Mouse (Mus musculus) midbrain, embryonic 15.5 days (tissue): ENCODE data around the gene Banf2. TPM values are rescaled to one million over a fixed set of nuclear protein-coding genes. Genes with fewer than 3 reads are reported as not detected.

Experiments
- ATAC-seq: fragments of 200-750 bp; cut with Nextera tagmentation; replicated peaks from 2 replicates; pipeline ENCODE4 v1.8.0; 2017; ENCODE audit warnings: moderate TSS enrichment
- H3K27ac ChIP-seq: fragments of 300-500 bp; sonication (generic); 2 replicates; pipeline ENCODE4 v1.5.1; 2015; ENCODE audit warnings: mild to moderate bottlenecking, inconsistent platforms
- H3K27me3 ChIP-seq: fragments of 300-500 bp; sonication (generic); replicated peaks from 2 replicates; pipeline ENCODE4 v1.6.1; 2015; ENCODE audit warnings: inconsistent platforms
- H3K36me3 ChIP-seq: fragments of 300-500 bp; sonication (generic); replicated peaks from 2 replicates; pipeline ENCODE4 v1.6.1; 2015; ENCODE audit warnings: inconsistent platforms
- H3K4me1 ChIP-seq: fragments of 300-500 bp; sonication (generic); 2 replicates; pipeline ENCODE4 v1.6.1; 2015; ENCODE audit warnings: inconsistent platforms
- H3K4me2 ChIP-seq: fragments of 300-500 bp; sonication (generic); 2 replicates; pipeline ENCODE4 v1.6.1; 2015; ENCODE audit warnings: inconsistent platforms, mild to moderate bottlenecking, moderate library complexity
- H3K4me3 ChIP-seq: fragments of 300-500 bp; sonication (generic); 2 replicates; pipeline ENCODE4 v1.5.1; 2015; ENCODE audit warnings: mild to moderate bottlenecking, inconsistent platforms
- H3K9ac ChIP-seq: fragments of 300-500 bp; sonication (generic); 2 replicates; pipeline ENCODE4 v1.6.1; 2015; ENCODE audit warnings: mild to moderate bottlenecking, inconsistent platforms
- H3K9me3 ChIP-seq: fragments of 300-500 bp; sonication (generic); 2 replicates; pipeline ENCODE4 v1.6.1; 2016; ENCODE audit warnings: inconsistent platforms
- WGBS: fragments of 180-500 bp; shearing (Covaris S2); methylation state at CpG from one replicate; pipeline ENCODE4 v1.1.7; 2015; ENCODE audit warnings: mixed read lengths; 5-methylcytosine and 5-hydroxymethylcytosine counted together
- polyA plus RNA-seq: library from polyadenylated mRNA; unstranded; fragments of >200 nt; fragmentation: Nextera tagmentation; extraction: Ambion mirVana; gene quantifications from 2 replicates; pipeline ENCODE4 v1.2.1, GENCODE M21; 2015

The Banf2 gene
- polyA plus RNA-seq, 1 experiment from 2014 or later, result not detected

DNA sequence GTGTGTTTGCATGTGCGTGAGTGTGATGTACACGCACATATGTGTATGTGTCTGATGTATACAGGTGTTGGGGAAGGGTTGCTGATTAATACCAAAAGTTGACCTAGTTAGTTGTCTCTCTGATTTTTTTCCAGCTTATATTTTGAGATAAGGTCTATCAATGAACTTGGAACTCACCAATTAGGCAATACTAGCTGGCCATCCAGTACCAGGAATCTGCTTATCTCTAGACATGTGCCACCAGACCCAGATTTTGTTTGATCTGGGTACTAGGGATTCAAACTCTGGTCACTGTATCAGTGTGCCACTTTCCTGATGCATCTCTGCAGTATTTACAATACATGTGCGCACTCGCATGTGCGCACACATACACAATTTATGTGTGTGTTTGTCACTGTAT, 41.2 kb downstream of the Banf2 start:
- Histone ChIP-seq H3K9ac (no peak overlapping the region), H3K27me3 (no peaks in the 10 kb centered on the region), H3K4me1 (0 out of 2 replicates have a peak, but pooled peaks cover 2% of the 10 kb centered on the region), H3K4me3 (no peak overlapping the region), H3K27ac (no peak overlapping the region), H3K4me2 (no peak overlapping the region), H3K9me3 (no peaks in the 10 kb centered on the region), H3K36me3 (no peaks in the 10 kb centered on the region)
- 96% methylated on average over 5 of the region's 5 CpGs for WGBS
- ATAC-seq, result no peak

DNA sequence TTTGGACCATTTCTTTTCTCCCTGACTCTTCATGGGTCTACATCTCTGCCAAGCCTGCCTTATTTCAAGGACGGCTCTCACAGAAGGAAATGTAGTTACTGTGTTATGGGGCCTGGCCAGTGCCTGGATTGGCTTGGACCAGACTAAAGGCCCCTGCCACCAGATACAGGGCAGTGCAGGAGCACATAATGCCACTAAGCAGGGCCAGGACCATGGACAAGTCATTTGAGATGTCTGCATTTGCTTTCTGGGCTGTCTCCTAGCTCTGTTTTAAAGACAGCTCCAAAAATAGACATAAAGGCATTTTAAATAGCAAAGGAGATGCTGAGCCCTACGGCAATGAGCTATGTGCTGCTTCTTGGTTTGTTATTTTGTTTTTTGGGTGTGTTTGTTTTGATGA, 43.8 kb downstream of the Banf2 start:
- H3K27ac ChIP-seq, result no peak overlapping the region
- no peaks in the 10 kb centered on the region for H3K27me3 ChIP-seq
- H3K36me3 ChIP-seq, result no peaks in the 10 kb centered on the region
- H3K4me2 ChIP-seq, result no peak overlapping the region
- H3K9me3 ChIP-seq, result no peaks in the 10 kb centered on the region
- H3K4me1 ChIP-seq, result 0 out of 2 replicates have a peak, but pooled peaks cover 2% of the 10 kb centered on the region
- 82% methylated on average over 2 of the region's 2 CpGs for WGBS
- ATAC-seq, result no peak
- no peak overlapping the region for H3K9ac ChIP-seq
- H3K4me3 ChIP-seq, result no peak overlapping the region

DNA sequence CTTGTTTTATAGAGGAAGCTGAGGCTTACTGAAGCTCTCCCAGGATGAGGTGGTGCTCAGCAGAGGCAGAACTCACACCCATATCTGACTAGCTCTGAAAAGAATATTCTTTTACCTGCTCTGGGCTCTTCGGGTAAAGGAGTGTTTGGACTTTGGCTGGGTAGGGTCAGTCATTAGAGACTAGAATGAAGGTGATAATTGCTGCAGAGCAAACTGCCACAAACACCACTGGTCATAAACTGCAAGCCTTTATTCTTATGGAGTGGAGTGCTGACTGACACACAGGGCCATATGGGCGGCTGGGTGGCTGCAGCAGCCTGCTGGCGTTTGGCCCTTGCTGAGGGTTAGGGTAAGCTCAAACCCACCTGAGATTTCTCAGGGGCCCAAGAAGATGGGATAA, 46.0 kb downstream of the Banf2 start:
- no peaks in the 10 kb centered on the region for H3K4me1 ChIP-seq
- no peaks in the 10 kb centered on the region for H3K9me3 ChIP-seq
- H3K4me2 ChIP-seq, result no peak overlapping the region
- no peak overlapping the region for H3K9ac ChIP-seq
- H3K27ac ChIP-seq, result no peak overlapping the region
- ATAC-seq, result no peak
- 84% methylated on average over 3 of the region's 3 CpGs for WGBS
- H3K4me3 ChIP-seq, result no peak overlapping the region
- no peaks in the 10 kb centered on the region for H3K36me3 ChIP-seq
- no peaks in the 10 kb centered on the region for H3K27me3 ChIP-seq

DNA sequence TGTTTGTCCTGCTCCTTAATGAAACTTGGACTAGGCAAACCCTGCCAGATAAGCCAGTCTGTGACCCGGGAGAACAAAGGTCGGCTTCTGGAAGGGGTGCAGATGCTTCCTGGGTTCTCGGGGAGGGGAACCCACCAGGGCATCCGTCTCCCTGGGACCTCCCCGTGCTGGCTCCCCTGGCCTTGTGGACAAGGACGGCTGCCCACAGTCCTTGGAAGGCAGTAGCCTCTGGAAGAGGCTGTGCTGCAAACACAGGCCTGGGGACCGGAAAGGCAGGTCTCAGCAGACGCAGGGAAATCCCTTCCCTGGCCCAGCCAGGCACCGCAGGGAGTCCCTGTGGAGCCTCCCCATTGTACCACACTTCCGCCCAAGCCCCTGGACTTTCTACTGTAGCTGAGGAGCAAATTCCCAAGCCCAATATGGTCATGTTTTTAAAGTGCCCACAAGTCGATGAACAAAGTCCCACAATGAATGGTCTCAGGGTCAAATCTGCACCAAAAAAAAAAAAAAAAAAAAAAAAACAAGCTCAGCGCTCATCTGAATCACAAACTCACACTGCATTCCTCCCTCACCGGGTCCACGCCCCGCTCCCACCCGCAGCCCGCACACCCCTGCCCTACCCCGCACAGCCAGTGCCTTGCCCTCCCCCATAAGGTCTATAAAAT, 53.5 kb downstream of the Banf2 start:
- Histone ChIP-seq H3K4me3 (no peak overlapping the region), H3K9me3 (no peaks in the 10 kb centered on the region), H3K27me3 (no peaks in the 10 kb centered on the region), H3K4me1 (peaks cover 5% of the 10 kb centered on the region; the same call in 1 of the 2 replicates), H3K27ac (peak overlapping the region; percentile 30; the same call in 1 of the 2 replicates), H3K36me3 (no peaks in the 10 kb centered on the region), H3K4me2 (no peak overlapping the region), H3K9ac (no peak overlapping the region)
- no peak for ATAC-seq
- 29% methylated on average over 18 of the region's 18 CpGs for WGBS

DNA sequence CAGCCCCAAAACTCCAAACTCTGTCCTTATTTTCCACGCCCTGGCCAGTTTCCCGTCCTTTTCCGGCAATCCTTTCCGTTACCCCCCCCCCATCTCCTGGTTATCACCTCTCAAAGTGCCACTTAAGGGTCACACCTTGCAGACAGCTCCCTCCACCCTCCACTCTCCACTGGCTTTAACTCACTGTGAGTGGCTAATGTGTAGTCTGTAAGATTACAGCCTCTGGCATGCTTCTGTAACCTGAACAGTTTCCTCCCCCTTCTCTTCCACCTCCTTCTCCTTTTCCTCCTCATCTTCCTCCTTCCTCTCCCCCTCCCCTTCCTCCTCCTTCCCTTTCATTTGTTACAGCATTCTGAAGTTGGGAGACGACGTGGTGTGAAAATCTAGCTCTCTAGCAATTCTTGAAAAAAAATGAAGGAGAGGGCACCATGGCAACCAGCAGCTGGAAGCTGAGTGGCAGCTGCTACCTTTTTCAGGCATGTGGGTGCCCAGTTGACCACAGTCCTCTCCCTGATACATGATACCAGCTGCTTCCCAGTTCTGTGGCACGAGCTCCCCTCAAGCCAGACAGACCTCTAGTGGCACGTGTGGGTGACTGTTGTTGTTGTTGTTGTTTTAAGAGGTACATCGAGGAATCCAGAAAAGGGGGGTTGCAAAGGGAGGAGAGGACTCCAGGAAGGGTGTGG, 55.2 kb downstream of the Banf2 start:
- Histone ChIP-seq H3K4me2 (no peak overlapping the region), H3K27ac (no peak overlapping the region), H3K9ac (no peak overlapping the region), H3K27me3 (no peaks in the 10 kb centered on the region), H3K36me3 (no peaks in the 10 kb centered on the region), H3K9me3 (no peaks in the 10 kb centered on the region), H3K4me1 (peaks cover 5% of the 10 kb centered on the region; the same call in 1 of the 2 replicates), H3K4me3 (no peak overlapping the region)
- 0 out of 2 replicates have a peak, but pooled peaks have one; percentile 33 for ATAC-seq
- 61% methylated on average over 9 of the region's 9 CpGs for WGBS

DNA sequence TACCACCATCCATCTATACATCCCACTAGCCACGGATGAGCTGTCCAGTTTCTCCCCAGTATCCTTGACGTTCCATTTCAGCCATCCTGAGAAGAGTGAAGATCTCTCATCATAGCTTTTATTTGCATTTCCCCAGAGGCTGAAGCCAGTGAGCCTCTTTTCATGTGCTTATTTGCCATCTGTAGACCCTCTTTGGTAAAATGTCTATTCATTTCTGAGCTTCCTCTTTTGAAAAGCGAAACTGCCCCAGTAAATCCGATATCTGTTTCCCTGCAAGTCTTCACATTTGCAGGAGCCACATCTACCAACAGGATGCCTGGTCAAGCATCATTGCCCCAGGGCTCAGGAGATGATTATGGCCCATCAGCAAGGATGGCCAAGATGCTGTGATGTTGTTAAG, 59.9 kb downstream of the Banf2 start:
- ATAC-seq, result no peak
- Histone ChIP-seq H3K9ac (no peak overlapping the region), H3K9me3 (no peaks in the 10 kb centered on the region), H3K36me3 (no peaks in the 10 kb centered on the region), H3K4me3 (no peak overlapping the region), H3K4me2 (no peak overlapping the region), H3K27me3 (no peaks in the 10 kb centered on the region), H3K4me1 (peaks cover 3% of the 10 kb centered on the region; the same call in 1 of the 2 replicates), H3K27ac (no peak overlapping the region)
- 78% methylated on average over 4 of the region's 4 CpGs for WGBS

DNA sequence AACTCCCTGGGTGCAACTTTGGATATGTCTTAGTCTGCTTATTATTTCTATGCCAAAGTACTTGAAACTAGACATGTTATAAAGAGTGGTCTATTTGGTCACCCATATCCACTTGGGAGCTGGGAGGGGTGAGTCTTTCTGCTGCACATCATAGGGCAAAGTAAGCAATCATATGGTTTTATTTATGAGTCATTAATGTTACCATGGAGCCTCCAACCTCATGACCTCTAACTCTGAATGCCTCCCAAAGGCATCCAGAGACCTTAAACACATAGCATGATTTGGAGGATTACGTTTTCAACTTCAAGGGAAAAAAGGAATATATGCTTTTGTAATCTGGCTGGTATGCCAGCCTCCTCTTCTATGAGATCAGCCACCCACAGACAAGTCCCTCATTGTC, 61.9 kb downstream of the Banf2 start:
- WGBS, result 78% methylated on average over 1 of the region's 1 CpGs
- no peak overlapping the region for H3K9ac ChIP-seq
- H3K27ac ChIP-seq, result no peak overlapping the region
- H3K4me1 ChIP-seq, result no peaks in the 10 kb centered on the region
- H3K9me3 ChIP-seq, result no peaks in the 10 kb centered on the region
- no peak overlapping the region for H3K4me2 ChIP-seq
- H3K36me3 ChIP-seq, result no peaks in the 10 kb centered on the region
- H3K27me3 ChIP-seq, result no peaks in the 10 kb centered on the region
- no peak overlapping the region for H3K4me3 ChIP-seq
- ATAC-seq, result no peak

DNA sequence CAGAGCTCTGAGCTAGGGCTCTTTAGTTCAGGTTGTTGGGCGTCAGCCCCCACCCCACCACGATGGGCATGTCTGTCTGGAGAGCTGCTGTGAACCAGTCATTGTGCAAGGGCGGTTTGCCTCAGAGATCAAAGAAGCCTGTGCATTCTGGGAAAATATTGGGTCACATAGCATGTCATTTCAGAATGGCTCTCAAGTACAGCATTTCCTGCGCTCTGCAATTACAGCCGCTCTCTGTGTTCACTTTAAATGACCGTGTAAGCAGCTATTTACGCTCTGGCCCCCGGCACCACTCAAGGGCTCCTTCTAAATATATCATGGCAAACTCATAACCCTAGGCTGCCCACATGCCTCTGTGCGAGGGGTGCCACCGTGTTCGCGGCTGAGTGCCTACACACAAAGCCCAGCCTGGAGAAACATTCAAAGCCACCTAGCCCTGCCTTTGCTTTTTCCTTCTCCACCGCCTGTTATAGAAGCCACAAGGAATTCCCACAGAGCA, 68.7 kb downstream of the Banf2 start:
- H3K9ac ChIP-seq, result no peak overlapping the region
- H3K27ac ChIP-seq, result peak overlapping the region; percentile 32; the same call in 1 of the 2 replicates
- H3K4me3 ChIP-seq, result no peak overlapping the region
- no peaks in the 10 kb centered on the region for H3K36me3 ChIP-seq
- H3K9me3 ChIP-seq, result no peaks in the 10 kb centered on the region
- no peaks in the 10 kb centered on the region for H3K27me3 ChIP-seq
- no peak overlapping the region for H3K4me2 ChIP-seq
- ATAC-seq, result peak; percentile 85
- WGBS, result 28% methylated on average over 13 of the region's 13 CpGs
- peaks cover 8% of the 10 kb centered on the region for H3K4me1 ChIP-seq

DNA sequence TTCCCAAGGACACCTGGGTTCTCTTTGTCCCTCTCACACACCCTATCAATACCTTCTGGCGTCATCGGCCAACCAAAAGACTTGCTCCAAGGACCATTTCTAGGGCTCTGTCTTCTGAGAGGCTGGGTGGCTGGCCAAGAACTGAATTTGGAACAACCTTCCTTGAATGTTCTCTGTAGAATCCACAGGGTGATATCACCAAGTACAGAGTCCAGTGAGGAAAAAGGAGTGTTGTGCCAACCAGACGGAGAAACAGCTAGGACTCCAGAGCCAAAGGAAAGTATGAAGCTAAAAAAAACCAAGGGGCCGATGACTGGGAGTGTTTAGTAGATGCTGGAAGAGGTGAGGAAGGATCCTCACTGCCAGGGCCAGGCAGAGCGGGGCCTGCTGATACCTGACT, 74.5 kb downstream of the Banf2 start:
- H3K9me3 ChIP-seq, result no peaks in the 10 kb centered on the region
- no peak overlapping the region for H3K27ac ChIP-seq
- ATAC-seq, result no peak
- no peak overlapping the region for H3K4me3 ChIP-seq
- H3K4me1 ChIP-seq, result no peaks in the 10 kb centered on the region
- H3K9ac ChIP-seq, result no peak overlapping the region
- H3K36me3 ChIP-seq, result no peaks in the 10 kb centered on the region
- no peak overlapping the region for H3K4me2 ChIP-seq
- H3K27me3 ChIP-seq, result no peaks in the 10 kb centered on the region
- 92% methylated on average over 5 of the region's 5 CpGs for WGBS

DNA sequence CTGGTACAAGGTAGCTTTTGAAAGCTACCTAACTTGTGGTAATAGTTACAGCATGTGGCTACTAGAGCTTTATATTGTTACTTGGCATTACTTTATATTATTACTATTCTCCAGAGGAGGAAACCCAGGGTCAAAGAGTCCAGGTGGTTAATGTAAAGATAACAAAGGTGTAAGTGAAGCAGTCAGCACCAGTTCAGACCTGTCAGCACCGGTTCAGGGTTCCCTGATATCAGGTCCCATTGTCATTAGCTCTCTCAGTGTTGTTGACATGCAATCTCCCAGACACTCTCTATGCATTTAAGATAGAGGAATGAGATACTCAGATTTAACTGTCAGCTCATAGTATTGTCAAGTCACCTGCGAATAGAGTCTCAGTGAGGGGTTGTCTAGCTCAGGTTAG, 75.0 kb downstream of the Banf2 start:
- ATAC-seq, result no peak
- no peak overlapping the region for H3K27ac ChIP-seq
- no peaks in the 10 kb centered on the region for H3K9me3 ChIP-seq
- WGBS, result 81% methylated on average over 2 of the region's 2 CpGs
- no peaks in the 10 kb centered on the region for H3K27me3 ChIP-seq
- H3K4me1 ChIP-seq, result no peaks in the 10 kb centered on the region
- H3K4me2 ChIP-seq, result no peak overlapping the region
- no peak overlapping the region for H3K4me3 ChIP-seq
- no peaks in the 10 kb centered on the region for H3K36me3 ChIP-seq
- no peak overlapping the region for H3K9ac ChIP-seq

DNA sequence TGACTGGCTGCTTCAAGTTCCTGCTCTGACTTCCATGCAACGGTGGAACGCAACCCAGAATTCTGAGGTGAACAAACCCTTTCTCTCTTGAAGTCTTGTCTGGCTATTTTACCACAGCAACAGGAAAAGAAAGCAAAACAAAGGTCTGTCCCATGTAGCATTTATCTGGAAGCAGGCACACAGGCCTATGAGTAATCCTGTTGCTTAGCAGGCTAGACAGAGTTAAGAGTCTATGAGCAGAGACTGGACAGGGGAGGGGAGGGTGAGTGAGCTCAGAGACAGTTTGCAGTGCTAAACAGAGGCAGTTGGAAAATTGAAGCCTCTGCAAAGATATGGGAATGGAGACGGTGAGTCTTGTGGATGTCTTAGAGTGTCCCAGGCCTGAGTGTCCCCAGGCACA, 75.5 kb downstream of the Banf2 start:
- no peak overlapping the region for H3K9ac ChIP-seq
- ATAC-seq, result no peak
- WGBS, result 75% methylated on average over 3 of the region's 3 CpGs
- H3K36me3 ChIP-seq, result no peaks in the 10 kb centered on the region
- H3K4me3 ChIP-seq, result no peak overlapping the region
- no peaks in the 10 kb centered on the region for H3K9me3 ChIP-seq
- no peaks in the 10 kb centered on the region for H3K4me1 ChIP-seq
- no peak overlapping the region for H3K4me2 ChIP-seq
- H3K27ac ChIP-seq, result no peak overlapping the region
- no peaks in the 10 kb centered on the region for H3K27me3 ChIP-seq

DNA sequence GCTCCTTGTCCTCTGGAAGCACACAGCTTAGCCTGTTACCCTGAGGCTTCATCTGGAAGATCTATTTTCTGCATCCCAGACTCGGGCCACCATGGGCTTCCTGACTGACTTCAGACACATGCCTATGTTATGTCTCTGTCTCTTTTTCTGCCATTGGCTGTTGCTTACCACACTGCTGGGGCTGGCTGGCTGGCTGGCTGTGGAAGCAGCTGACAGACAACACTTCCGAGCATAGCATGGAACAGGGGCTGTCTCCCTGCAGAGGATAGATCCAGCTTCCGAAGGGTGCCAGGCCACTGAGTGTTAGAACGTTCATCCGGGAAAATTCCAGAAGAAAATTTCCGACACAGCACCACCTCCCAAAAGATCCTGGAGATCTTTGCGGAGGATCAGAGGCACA, 79.1 kb downstream of the Banf2 start:
- WGBS, result 70% methylated on average over 7 of the region's 7 CpGs
- H3K9me3 ChIP-seq, result no peaks in the 10 kb centered on the region
- ATAC-seq, result no peak
- no peak overlapping the region for H3K4me3 ChIP-seq
- H3K9ac ChIP-seq, result no peak overlapping the region
- H3K27me3 ChIP-seq, result no peaks in the 10 kb centered on the region
- H3K4me2 ChIP-seq, result no peak overlapping the region
- no peak overlapping the region for H3K27ac ChIP-seq
- no peaks in the 10 kb centered on the region for H3K4me1 ChIP-seq
- H3K36me3 ChIP-seq, result no peaks in the 10 kb centered on the region

DNA sequence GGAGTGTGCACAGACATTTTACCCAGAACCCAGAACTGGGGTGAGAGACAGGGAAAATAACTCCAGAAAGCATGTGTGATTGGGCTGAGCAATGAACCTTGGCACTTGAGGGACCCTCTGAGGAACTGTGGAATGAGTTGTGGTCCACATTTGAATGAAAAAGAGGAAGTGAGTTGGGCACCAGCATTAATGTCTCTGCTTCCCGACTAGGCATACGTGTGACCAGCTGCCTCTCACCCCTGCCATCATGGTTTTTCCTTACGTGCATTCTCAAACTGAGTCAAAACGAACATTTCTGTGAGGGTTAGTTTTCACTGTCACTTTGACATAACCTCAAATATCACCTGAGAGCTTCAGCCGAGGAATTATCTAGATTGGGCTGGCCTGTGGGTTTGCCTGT, 79.8 kb downstream of the Banf2 start:
- H3K9ac ChIP-seq, result no peak overlapping the region

More for the DNA sequence above, 79.8 kb downstream of the Banf2 start:
- Histone ChIP-seq H3K36me3 (no peaks in the 10 kb centered on the region), H3K4me2 (no peak overlapping the region), H3K9me3 (no peaks in the 10 kb centered on the region), H3K4me1 (no peaks in the 10 kb centered on the region), H3K4me3 (no peak overlapping the region), H3K27ac (no peak overlapping the region), H3K27me3 (no peaks in the 10 kb centered on the region)
- WGBS, result 90% methylated on average over 5 of the region's 5 CpGs
- no peak for ATAC-seq
